ENCODE assay signal across 11 mouse cellular contexts in the genomic region with DNA sequence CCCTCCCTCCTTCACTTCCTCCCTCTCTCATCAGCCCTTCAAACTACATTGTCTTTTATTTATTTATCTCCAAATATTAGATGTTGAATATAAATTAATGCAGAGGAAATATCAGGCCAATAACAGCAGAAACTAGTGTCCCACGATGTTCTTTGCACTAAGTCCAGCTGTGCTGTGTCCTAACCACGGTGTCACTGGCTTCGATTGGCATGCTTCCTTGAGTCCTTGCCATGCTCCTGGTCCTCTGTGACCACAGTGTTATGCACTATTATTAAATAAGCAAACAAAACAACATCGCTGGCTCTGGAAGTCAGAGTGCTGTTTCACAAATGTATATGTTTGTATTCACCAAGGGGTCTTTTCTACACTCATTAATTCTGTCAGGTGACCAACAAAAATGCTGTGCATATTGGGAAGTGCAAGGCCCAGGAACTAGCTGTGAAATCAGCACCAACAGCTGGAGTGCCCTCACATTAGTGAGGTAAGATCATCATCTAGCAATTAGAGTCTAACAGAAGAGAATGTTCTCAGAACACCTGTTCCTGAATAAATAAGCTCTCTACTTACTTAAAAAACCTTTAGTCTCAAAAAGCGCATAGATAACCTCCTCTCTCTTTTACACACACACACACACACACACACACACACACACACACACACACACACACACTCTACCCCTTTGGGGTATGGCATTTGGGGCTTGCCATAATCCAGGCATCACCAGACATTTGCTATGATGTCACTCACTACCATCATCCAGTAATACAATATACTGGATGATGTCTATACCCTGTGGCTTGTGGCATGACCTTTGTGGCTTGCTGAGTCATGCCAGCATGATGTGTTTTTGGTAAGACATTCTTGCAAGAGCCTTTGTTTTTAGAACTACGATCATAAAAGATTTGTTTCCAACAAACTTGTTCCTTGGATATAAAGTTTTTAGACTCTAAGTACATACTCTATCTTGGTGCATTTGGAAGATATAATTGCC.
A peak's percentile ranks its signal among the peaks of the same experiment; 100 is the strongest.
DNase-seq lines count a peak whose midpoint lies in the region; ATAC-seq lines count a peak whose summit lies in the region.
"Had no signal": no experiment of that assay in that cellular context is flagged by ENCODE, and none has a peak within 500 bp of the region (broad histone marks: within the 10 kb centered on the region; RNA-seq: fewer than 3 reads in every experiment).

No protein-coding gene starts in this region.

- WGBS in heart, embryonic 11.5 days (ENCODE audit: insufficient replicate concordance): 81% methylated on average over 6 of the region's 6 CpGs

- ATAC-seq in CD4-positive, CD25-positive, alpha-beta regulatory T cell, adult 4 months: peak; percentile 98
- peak; percentile 95 to 100 for ATAC-seq in hematopoietic stem cell, adult 5-6 weeks (replicated peaks in 1 of 2; ENCODE audit: insufficient read depth in 1 of 2, low FRiP score in 2 of 2, low TSS enrichment in 1 of 2, low read depth in 1 of 2, poor library complexity in 2 of 2, severe bottlenecking in 2 of 2)
- ATAC-seq in monocyte, adult 5-6 weeks (replicated peaks; ENCODE audit: insufficient number of reproducible peaks, low FRiP score, low TSS enrichment, poor library complexity, severe bottlenecking): peak; percentile 94
- ATAC-seq in heart, embryonic 11.5 days (replicated peaks; ENCODE audit: insufficient number of reproducible peaks, low FRiP score, low TSS enrichment): no peak

- no peak overlapping the region for H3K9ac ChIP-seq in heart, embryonic 11.5 days (ENCODE audit: low read depth, low read length)
- H3K9ac ChIP-seq: limb, embryonic 15.5 days; neural tube, embryonic 12.5 days had no signal

- no peaks in the 10 kb centered on the region for H3K4me1 ChIP-seq in heart, embryonic 11.5 days (ENCODE audit: control insufficient read depth, insufficient read depth, low read length)
- H3K4me1 ChIP-seq: limb, embryonic 15.5 days; neural tube, embryonic 12.5 days had no signal

- no peak overlapping the region for H3K4me2 ChIP-seq in heart, embryonic 11.5 days
- H3K4me2 ChIP-seq: limb, embryonic 15.5 days; neural tube, embryonic 12.5 days had no signal

- H3K4me3 ChIP-seq in heart, embryonic 11.5 days (ENCODE audit: low read depth, low read length): no peak overlapping the region
- H3K4me3 ChIP-seq: limb, embryonic 15.5 days; neural tube, embryonic 12.5 days had no signal

- no peak overlapping the region for H3K27ac ChIP-seq in heart, embryonic 11.5 days (ENCODE audit: low read depth, low read length)
- H3K27ac ChIP-seq: limb, embryonic 15.5 days; neural tube, embryonic 12.5 days had no signal

- no peaks in the 10 kb centered on the region for H3K9me3 ChIP-seq in heart, embryonic 11.5 days (replicated peaks; ENCODE audit: control insufficient read depth, low read length)
- H3K9me3 ChIP-seq: limb, embryonic 15.5 days; neural tube, embryonic 12.5 days had no signal

- no peaks in the 10 kb centered on the region for H3K27me3 ChIP-seq in heart, embryonic 11.5 days (ENCODE audit: control insufficient read depth, insufficient read depth, low read length)
- H3K27me3 ChIP-seq: limb, embryonic 15.5 days; neural tube, embryonic 12.5 days had no signal

- H3K36me3 ChIP-seq in heart, embryonic 11.5 days (ENCODE audit: control insufficient read depth, insufficient read depth, low read length): no peaks in the 10 kb centered on the region
- H3K36me3 ChIP-seq: limb, embryonic 15.5 days; neural tube, embryonic 12.5 days had no signal

- DNase-seq in 416B (ENCODE audit: low read depth): peak; percentile 97
- no peak for DNase-seq in yolk sac, embryonic 10.5 days (ENCODE audit: low spot score)
- DNase-seq in layer of hippocampus, adult 9-11 months: no peak
- DNase-seq: cerebellum, adult 11-12 months; retina, postnatal 1 day had no signal
